Mouse (Mus musculus): Measurements from ENCODE around the gene Slc4a2. TPM values are rescaled to one million over a fixed set of nuclear protein-coding genes. Genes with fewer than 3 reads are reported as not detected.

Gene Slc4a2
- polyA plus RNA-seq, 1 experiment from 2014 or later: 28.7 TPM

DNA sequence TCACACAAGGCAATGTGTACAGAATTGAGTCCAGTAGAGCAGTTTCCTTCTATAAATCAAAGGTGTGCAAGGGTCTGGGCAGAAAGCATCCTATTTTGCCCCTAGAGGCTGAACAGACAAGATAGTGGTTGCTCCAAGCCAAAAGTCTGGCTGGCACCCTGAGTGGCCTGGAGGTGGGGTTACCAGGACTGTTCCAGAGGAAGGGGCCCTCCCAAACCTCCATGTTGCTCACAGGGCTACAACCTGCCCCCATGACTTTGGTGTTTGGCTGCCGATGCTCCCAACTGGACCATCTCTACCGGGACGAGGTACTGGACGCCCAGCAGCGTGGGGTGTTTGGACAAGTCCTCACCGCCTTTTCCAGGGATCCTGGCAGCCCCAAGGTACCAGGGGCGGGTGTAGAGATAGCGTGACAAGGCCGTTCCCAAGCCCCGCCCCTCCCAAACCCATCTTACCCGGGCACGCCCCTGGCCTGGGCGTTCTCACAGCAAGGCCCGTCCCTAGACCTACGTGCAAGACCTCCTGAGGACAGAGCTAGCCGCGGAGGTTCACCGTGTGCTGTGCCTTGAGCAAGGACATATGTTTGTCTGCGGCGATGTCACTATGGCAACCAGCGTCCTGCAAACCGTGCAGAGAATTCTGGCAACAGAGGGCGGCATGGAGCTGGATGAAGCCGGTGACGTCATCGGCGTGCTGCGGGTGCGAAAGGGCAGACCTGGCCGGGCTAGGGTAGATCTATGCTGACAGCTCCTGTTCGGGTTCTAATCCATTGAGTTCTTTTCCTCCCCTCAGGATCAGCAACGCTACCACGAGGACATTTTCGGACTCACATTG lies 40.4 kb upstream of the Slc4a2 start:
- H3K4me3 ChIP-seq (ENCODE audit: low read depth, low read length): peak overlapping the region; percentile 46
- no peaks in the 10 kb centered on the region for H3K36me3 ChIP-seq (ENCODE audit: control insufficient read depth, insufficient read depth, low read length)
- peaks cover 12% of the 10 kb centered on the region; the same call in 1 of the 2 replicates for H3K4me1 ChIP-seq (replicated peaks; ENCODE audit: control insufficient read depth, insufficient read depth, low read length)
- peak overlapping the region; percentile 51 for H3K9ac ChIP-seq (ENCODE audit: low read length)
- peak; percentile 96 for DNase-seq (ENCODE audit: low spot score)
- peaks cover 26% of the 10 kb centered on the region for H3K27me3 ChIP-seq (ENCODE audit: control insufficient read depth, insufficient read depth, low read length)
- H3K9me3 ChIP-seq (ENCODE audit: control insufficient read depth, low read length): no peaks in the 10 kb centered on the region
- WGBS: under 1% methylated on average over 34 of the region's 34 CpGs
- H3K27ac ChIP-seq (ENCODE audit: low read depth, low read length): no peak overlapping the region
- peak overlapping the region; percentile 58 for H3K4me2 ChIP-seq (ENCODE audit: low read depth, low read length, severe bottlenecking)
- ATAC-seq (replicated peaks; ENCODE audit: low FRiP score): peak; percentile 85

DNA sequence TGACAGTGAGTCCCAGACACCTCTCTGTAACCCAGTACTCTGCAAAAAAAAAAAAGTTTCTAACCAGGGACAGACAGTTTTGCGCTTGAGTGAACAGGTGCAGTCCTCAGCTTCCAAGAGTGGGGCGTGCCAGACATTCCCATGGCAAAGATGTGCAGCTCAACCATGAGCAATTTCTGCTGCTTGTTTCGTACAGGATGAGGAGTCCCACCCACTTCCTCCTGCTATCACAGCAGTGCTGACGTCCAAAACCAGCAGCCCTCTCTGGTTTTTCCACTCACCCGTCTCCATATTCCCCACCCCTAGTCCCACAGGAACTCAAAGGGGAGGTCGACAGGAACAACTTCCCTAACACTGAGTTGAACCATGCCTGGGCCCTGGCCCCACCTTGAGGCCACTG lies 39.2 kb upstream of the Slc4a2 start:
- ATAC-seq (replicated peaks; ENCODE audit: low FRiP score) (no peak), DNase-seq (ENCODE audit: low spot score) (no peak)
- Histone ChIP-seq H3K9me3 (ENCODE audit: control insufficient read depth, low read length) (no peaks in the 10 kb centered on the region), H3K36me3 (ENCODE audit: control insufficient read depth, insufficient read depth, low read length) (no peaks in the 10 kb centered on the region), H3K4me2 (ENCODE audit: low read depth, low read length, severe bottlenecking) (no peak overlapping the region), H3K27me3 (ENCODE audit: control insufficient read depth, insufficient read depth, low read length) (peaks cover 33% of the 10 kb centered on the region), H3K4me1 (replicated peaks; ENCODE audit: control insufficient read depth, insufficient read depth, low read length) (peaks cover 16% of the 10 kb centered on the region; the same call in 1 of the 2 replicates), H3K27ac (ENCODE audit: low read depth, low read length) (no peak overlapping the region), H3K4me3 (ENCODE audit: low read depth, low read length) (no peak overlapping the region), H3K9ac (ENCODE audit: low read length) (no peak overlapping the region)
- 76% methylated on average over 6 of the region's 6 CpGs for WGBS

DNA sequence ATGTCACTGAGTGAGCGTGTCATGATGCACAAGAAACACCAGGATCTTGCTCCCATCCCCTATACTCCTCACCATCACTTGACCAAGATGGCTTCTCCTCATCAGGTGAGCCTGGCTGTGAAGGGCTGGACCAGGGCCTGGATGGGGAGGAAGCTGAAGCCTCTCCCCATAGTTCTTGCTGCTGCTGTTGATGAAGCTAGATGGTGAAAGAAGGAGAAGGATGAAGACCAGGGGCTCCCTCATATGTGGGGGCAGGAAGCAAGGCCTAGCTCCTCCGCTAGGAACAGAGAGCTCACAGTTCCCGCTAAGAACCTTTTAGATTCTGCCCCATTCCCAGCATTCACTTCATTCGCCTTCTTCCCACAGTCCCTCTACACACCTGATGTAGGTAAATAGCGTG lies 38.3 kb upstream of the Slc4a2 start:
- H3K9me3 ChIP-seq (ENCODE audit: control insufficient read depth, low read length): no peaks in the 10 kb centered on the region
- no peak overlapping the region for H3K4me3 ChIP-seq (ENCODE audit: low read depth, low read length)
- WGBS: 89% methylated on average over 5 of the region's 5 CpGs
- no peak overlapping the region for H3K4me2 ChIP-seq (ENCODE audit: low read depth, low read length, severe bottlenecking)
- H3K9ac ChIP-seq (ENCODE audit: low read length): no peak overlapping the region
- DNase-seq (ENCODE audit: low spot score) (no peak), ATAC-seq (replicated peaks; ENCODE audit: low FRiP score) (no peak)
- no peaks in the 10 kb centered on the region for H3K36me3 ChIP-seq (ENCODE audit: control insufficient read depth, insufficient read depth, low read length)
- H3K4me1 ChIP-seq (replicated peaks; ENCODE audit: control insufficient read depth, insufficient read depth, low read length): peaks cover 16% of the 10 kb centered on the region; the same call in 1 of the 2 replicates
- peaks cover 33% of the 10 kb centered on the region for H3K27me3 ChIP-seq (ENCODE audit: control insufficient read depth, insufficient read depth, low read length)
- H3K27ac ChIP-seq (ENCODE audit: low read depth, low read length): no peak overlapping the region

DNA sequence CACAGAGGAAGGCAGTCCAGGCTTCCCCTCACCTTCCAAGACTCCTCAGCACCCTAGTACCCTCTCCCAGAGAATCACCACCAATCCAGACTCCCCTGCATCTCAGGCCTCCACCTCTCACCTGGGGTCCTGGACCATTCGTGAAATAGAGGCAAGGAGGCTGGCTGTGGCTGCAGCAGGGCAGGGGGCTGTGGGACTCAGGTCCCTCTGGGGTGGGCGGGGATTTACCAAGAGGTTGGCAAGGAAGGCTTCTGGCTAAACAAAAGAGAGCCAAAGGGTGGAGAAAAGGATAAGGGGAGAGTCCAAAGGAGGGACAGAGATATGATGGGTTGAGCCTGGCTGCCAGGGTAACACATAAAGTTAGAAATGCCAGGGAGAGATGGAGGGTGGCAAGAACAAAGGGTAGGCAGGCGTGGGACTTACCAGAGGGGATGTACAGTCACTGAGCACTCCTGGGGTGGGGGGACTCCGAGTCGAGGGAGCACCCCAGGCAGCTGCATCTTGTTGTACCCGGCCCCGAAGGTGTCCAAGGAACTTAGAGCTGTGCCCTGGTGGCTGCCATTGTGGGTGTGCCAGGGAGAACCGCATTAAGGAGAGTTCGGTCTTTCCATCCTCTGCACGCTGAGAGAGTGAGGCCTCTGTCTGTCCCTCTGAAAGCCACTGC lies 37.6 kb upstream of the Slc4a2 start:
- Histone ChIP-seq H3K36me3 (ENCODE audit: control insufficient read depth, insufficient read depth, low read length) (no peaks in the 10 kb centered on the region), H3K27ac (ENCODE audit: low read depth, low read length) (no peak overlapping the region), H3K27me3 (ENCODE audit: control insufficient read depth, insufficient read depth, low read length) (peaks cover 33% of the 10 kb centered on the region), H3K4me2 (ENCODE audit: low read depth, low read length, severe bottlenecking) (no peak overlapping the region), H3K4me3 (ENCODE audit: low read depth, low read length) (no peak overlapping the region), H3K9ac (ENCODE audit: low read length) (no peak overlapping the region), H3K4me1 (replicated peaks; ENCODE audit: control insufficient read depth, insufficient read depth, low read length) (peaks cover 16% of the 10 kb centered on the region; the same call in 1 of the 2 replicates), H3K9me3 (ENCODE audit: control insufficient read depth, low read length) (no peaks in the 10 kb centered on the region)
- ATAC-seq (replicated peaks; ENCODE audit: low FRiP score): no peak
- 77% methylated on average over 10 of the region's 10 CpGs for WGBS
- no peak for DNase-seq (ENCODE audit: low spot score)

DNA sequence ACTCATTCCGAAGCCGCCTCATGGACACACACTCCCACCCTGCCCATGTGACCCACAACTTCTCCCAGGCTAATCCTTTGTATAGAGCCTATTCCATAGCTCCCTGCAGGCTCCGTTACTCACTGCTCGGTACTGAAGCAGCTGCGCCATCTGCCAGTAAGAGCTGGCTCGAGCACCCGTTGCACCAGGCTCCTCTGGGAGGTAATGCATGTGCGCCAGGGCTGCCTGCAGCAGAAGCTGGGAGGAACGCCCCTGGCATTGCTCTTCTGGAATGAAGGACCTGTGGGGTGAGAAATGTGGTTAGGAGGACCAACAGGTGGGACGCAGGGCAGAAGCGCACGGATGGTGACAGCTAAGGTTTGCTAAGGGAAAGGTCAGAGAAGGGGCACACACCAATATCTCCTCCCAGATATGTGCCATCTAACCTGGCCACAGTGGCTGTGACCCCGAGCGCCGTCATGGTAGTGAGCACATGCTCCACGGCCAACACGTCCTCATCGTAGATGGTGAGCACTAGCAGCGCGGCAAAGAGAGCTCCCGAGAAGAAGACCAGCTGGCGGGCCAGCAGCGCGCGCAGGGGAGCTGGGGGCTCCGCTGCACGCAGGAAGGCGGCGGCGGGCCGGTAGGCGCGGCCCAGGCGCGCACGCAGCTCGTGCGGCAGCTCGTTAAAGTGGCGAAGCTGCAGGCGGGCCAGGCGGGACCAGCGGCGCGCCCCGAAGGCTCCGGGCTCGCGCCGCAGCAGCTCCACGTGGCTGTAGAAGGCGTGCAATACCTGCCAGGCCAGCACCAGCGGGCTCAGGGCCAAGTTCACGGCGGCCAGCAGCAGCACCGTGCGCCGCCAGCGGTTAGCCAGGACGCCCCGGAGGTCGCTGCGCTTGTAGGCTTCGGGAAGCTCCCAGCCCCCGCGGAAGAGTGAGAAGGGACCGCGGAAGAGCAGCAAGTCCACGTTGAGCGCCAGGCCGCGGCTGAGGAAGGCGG lies 36.1 kb upstream of the Slc4a2 start:
- H3K4me1 ChIP-seq (replicated peaks; ENCODE audit: control insufficient read depth, insufficient read depth, low read length): peaks cover 16% of the 10 kb centered on the region; the same call in 1 of the 2 replicates
- ATAC-seq (replicated peaks; ENCODE audit: low FRiP score) (peak; percentile 59), DNase-seq (ENCODE audit: low spot score) (peak; percentile 78)
- peak overlapping the region; percentile 57 for H3K9ac ChIP-seq (ENCODE audit: low read length)
- peaks cover 33% of the 10 kb centered on the region for H3K27me3 ChIP-seq (ENCODE audit: control insufficient read depth, insufficient read depth, low read length)
- H3K4me2 ChIP-seq (ENCODE audit: low read depth, low read length, severe bottlenecking): peak overlapping the region; percentile 95
- no peak overlapping the region for H3K27ac ChIP-seq (ENCODE audit: low read depth, low read length)
- H3K4me3 ChIP-seq (ENCODE audit: low read depth, low read length): peak overlapping the region; percentile 39
- H3K9me3 ChIP-seq (ENCODE audit: control insufficient read depth, low read length): no peaks in the 10 kb centered on the region
- no peaks in the 10 kb centered on the region for H3K36me3 ChIP-seq (ENCODE audit: control insufficient read depth, insufficient read depth, low read length)
- WGBS: under 1% methylated on average over 73 of the region's 73 CpGs

DNA sequence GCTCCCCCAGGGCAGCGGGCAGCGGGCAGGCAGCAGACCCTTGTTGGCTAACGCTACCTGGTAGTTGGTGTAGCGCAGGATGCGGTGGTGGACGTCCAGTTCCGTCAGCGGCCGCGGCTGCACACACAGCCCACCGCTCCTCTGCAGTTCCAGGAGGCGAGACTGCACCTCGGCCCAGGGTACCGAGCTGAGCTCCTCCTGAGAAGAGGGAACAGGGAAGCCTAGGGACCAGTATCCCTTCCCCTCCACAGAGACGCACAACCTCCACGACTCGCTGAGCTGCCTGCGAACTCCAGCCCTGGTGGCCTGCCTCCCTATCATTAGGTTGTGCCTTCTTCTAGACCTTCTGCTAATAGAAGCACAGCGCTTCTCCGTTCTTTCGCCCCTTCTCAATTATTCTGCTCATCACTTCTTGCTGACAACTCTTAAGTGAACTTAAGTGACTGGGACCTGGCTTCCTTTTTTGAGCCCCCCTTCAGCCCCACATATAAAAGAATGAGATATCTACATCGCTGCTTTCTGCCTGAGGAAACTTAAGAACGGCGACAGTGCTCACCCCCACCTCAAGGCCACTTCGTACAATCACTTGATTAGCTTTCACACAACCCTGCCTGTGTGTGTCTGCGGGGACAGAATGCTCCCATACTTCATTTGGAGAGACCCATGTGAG lies 35.3 kb upstream of the Slc4a2 start:
- H3K4me2 ChIP-seq (ENCODE audit: low read depth, low read length, severe bottlenecking): peak overlapping the region; percentile 95
- peak overlapping the region; percentile 57 for H3K9ac ChIP-seq (ENCODE audit: low read length)
- H3K4me3 ChIP-seq (ENCODE audit: low read depth, low read length): peak overlapping the region; percentile 39
- H3K9me3 ChIP-seq (ENCODE audit: control insufficient read depth, low read length): no peaks in the 10 kb centered on the region
- peaks cover 33% of the 10 kb centered on the region for H3K27me3 ChIP-seq (ENCODE audit: control insufficient read depth, insufficient read depth, low read length)
- H3K4me1 ChIP-seq (replicated peaks; ENCODE audit: control insufficient read depth, insufficient read depth, low read length): peaks cover 10% of the 10 kb centered on the region; the same call in 1 of the 2 replicates
- H3K36me3 ChIP-seq (ENCODE audit: control insufficient read depth, insufficient read depth, low read length): no peaks in the 10 kb centered on the region
- no peak for DNase-seq (ENCODE audit: low spot score)
- WGBS: 22% methylated on average over 26 of the region's 26 CpGs
- H3K27ac ChIP-seq (ENCODE audit: low read depth, low read length): no peak overlapping the region
- no peak for ATAC-seq (replicated peaks; ENCODE audit: low FRiP score)

DNA sequence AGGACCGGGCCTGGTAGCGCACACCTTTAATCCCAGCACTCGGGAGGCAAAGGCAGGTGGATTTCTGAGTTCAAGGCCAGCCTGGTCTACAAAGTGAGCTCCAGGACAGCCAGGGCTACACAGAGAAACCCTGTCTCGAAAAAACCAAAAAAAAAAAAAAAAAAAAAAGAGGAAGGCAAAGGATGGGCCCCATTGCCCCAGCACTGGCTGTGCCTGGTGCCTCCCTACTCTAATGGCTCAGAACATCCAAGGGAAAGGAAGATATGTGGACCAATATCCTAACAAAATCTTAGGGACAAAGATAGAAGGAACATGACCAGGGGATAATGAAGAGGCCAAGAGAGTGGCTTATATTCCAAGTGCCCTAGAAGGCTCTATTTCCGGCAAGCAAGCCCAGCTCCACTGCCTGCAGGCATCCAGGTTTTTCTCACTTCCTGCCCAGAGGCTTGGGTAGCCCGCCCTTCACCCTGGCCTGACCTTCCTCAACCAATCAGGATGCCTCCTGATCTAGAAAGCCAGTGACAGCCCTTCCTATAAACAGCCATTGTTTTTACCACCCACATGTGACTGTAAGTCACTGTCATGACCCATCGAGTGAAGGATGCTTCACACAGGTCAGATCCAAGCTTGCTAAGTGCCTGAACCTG lies 34.5 kb upstream of the Slc4a2 start:
- peaks cover 10% of the 10 kb centered on the region; the same call in 1 of the 2 replicates for H3K4me1 ChIP-seq (replicated peaks; ENCODE audit: control insufficient read depth, insufficient read depth, low read length)
- no peak overlapping the region for H3K4me2 ChIP-seq (ENCODE audit: low read depth, low read length, severe bottlenecking)
- H3K27me3 ChIP-seq (ENCODE audit: control insufficient read depth, insufficient read depth, low read length): peaks cover 33% of the 10 kb centered on the region
- DNase-seq (ENCODE audit: low spot score) (no peak), ATAC-seq (replicated peaks; ENCODE audit: low FRiP score) (no peak)
- H3K4me3 ChIP-seq (ENCODE audit: low read depth, low read length): no peak overlapping the region
- no peak overlapping the region for H3K27ac ChIP-seq (ENCODE audit: low read depth, low read length)
- H3K9me3 ChIP-seq (ENCODE audit: control insufficient read depth, low read length): no peaks in the 10 kb centered on the region
- 59% methylated on average over 6 of the region's 7 CpGs for WGBS
- H3K36me3 ChIP-seq (ENCODE audit: control insufficient read depth, insufficient read depth, low read length): no peaks in the 10 kb centered on the region
- no peak overlapping the region for H3K9ac ChIP-seq (ENCODE audit: low read length)

Measured in forebrain, embryonic 11.5 days (tissue).